Mouse (Mus musculus) brown adipose tissue, adult 24 weeks (tissue): ENCODE data around the gene Ccna1. TPM values are rescaled to one million over a fixed set of nuclear protein-coding genes. Genes with fewer than 3 reads are reported as not detected.

Experiments
- H3K27ac ChIP-seq: fragments of 200-500 bp; replicated peaks from 2 replicates; pipeline ENCODE4 v1.5.1; 2012; ENCODE audit warnings: low read depth, mild to moderate bottlenecking, low read length
- H3K4me1 ChIP-seq: fragments of 200-500 bp; 2 replicates; pipeline ENCODE4 v1.6.1; 2012; ENCODE audit warnings: low read length, mixed read lengths; ENCODE audit not compliant: control insufficient read depth, insufficient read depth, insufficient read length
- H3K4me3 ChIP-seq: fragments of 200-500 bp; 2 replicates; pipeline ENCODE4 v1.5.1; 2012; ENCODE audit warnings: low read depth, mild to moderate bottlenecking, low read length, moderate library complexity; ENCODE audit not compliant: insufficient read depth
- polyA plus RNA-seq: library from polyadenylated mRNA; stranded (reverse); fragments of >200 nt; gene quantifications from 2 replicates; pipeline ENCODE4 v1.2.4, GENCODE M21; 2012; ENCODE audit not compliant: missing spikeins, insufficient read depth, insufficient read length

Gene Ccna1
- polyA plus RNA-seq = not detected in 2 replicates

GRCm38 (mm10) chr3:55055038-55055746 lies at the start of gene Ccna1:
Ccna1 (minus strand) TSS chr3:55055501.
- Histone ChIP-seq H3K27ac (no peak within 1 kb of the TSS), H3K4me1 (no peaks in the 10 kb centered on the region), H3K4me3 (peak within 1 kb of the TSS; percentile 48)

GRCm38 (mm10) chr3:55101092-55101491 lies 45.8 kb upstream of the Ccna1 start:
- Histone ChIP-seq H3K4me1 (peaks cover 2% of the 10 kb centered on the region; the same call in 1 of the 2 replicates), H3K4me3 (no peak overlapping the region), H3K27ac (no peak overlapping the region)

- Histone ChIP-seq H3K4me3 (no peak overlapping the region), H3K27ac (no peak overlapping the region), H3K4me1 (peaks cover 2% of the 10 kb centered on the region; the same call in 1 of the 2 replicates)
Observed at GRCm38 (mm10) chr3:55098990-55099389, 43.7 kb upstream of the Ccna1 start.

GRCm38 (mm10) chr3:55098014-55098413 lies 42.7 kb upstream of the Ccna1 start:
- Histone ChIP-seq H3K27ac (no peak overlapping the region), H3K4me1 (peaks cover 2% of the 10 kb centered on the region; the same call in 1 of the 2 replicates), H3K4me3 (no peak overlapping the region)

DNA sequence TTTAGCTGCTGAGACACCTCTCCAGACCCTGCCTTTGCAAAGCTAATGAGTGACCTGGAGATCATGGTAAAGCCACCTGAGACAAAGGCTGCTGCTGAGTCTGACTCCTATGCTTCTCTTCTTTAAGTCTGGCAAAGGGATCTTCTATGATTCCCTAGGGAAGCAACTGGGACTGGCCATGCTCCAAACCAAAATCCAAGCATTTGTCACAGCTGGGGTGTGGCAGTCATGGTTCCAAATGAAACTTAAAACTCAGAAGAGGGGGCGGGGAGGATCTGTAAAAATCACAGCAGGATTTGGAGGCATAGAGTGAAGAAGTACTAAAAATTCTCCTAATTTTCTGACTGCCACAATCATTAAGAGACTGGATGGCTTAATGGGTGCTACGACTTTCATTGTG lies 41.9 kb upstream of the Ccna1 start:
- H3K4me1 ChIP-seq = peaks cover 2% of the 10 kb centered on the region; the same call in 1 of the 2 replicates
- no peak overlapping the region for H3K27ac ChIP-seq
- H3K4me3 ChIP-seq = no peak overlapping the region

DNA sequence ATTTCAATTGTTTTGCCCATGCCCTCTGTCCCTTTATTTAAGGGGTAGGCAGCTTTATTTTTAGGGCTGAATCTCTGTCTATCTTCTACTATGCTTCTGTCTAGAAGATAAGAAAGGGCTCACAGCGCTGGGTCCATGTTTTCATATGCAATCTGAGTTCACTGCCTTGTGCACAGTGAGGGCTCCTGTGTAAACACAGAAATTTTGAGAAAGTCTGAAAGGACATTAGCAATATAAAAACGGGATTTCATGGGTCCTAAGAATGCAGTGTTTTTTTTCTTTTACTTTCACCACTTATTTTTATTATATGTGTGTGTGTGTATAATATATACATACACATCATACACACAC lies 41.3 kb upstream of the Ccna1 start:
- Histone ChIP-seq H3K27ac (no peak overlapping the region), H3K4me1 (peaks cover 2% of the 10 kb centered on the region; the same call in 1 of the 2 replicates), H3K4me3 (no peak overlapping the region)

DNA sequence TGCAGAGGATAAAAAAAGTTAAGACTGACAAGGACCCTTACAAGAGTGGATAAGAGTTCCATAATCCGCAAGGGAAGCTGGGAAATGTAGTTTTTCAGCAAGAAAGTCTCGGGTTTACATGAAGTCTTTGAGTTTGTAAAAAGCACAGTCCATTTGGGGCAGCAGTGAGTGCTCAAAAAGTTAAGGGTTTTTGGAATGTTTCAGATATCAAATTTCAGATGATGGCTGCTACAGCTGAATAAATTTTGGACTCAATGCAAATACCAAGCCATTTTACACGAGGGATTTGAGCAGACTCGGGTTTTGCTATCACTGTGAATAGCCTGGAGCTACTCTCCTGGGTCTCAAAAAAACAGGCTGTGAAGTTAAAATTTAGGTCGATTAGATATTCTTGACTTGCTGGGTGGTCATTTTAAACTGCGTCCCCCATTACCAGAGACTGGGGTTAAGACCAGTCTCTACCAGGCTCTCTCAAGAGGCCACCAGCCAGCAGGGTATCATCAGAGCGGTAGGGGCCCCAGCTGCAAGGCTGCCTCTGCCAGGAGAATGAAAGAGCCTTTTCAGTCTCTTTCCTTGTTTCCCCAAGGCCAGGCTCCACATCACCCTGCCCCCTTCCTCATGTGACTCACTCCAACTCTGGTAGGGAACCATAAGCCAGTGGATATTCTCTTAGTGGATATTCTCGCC lies 40.8 kb upstream of the Ccna1 start:
- Histone ChIP-seq H3K4me1 (peaks cover 2% of the 10 kb centered on the region; the same call in 1 of the 2 replicates), H3K27ac (no peak overlapping the region), H3K4me3 (no peak overlapping the region)

DNA sequence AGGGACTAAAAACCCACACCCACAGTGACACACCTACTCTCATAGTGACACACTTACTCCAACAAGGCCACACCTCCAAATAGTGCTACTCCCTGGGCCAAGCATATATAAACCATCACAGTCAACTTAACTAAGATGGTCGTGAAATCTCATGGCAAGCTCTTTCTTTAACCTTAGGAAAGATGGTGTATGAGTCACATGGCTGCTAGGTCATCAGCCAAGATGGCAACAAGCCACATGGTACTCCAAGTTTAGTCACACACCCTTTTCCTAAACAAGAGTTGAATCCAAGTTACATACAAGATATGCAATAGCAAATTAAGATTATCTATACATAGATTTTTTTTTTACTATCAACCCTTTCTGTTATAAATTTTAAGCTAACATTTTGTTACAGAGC lies 37.9 kb upstream of the Ccna1 start:
- Histone ChIP-seq H3K27ac (no peak overlapping the region), H3K4me3 (no peak overlapping the region), H3K4me1 (peaks cover 2% of the 10 kb centered on the region; the same call in 1 of the 2 replicates)

GRCm38 (mm10) chr3:55089291-55089690 lies 34.0 kb upstream of the Ccna1 start:
- Histone ChIP-seq H3K4me1 (no peaks in the 10 kb centered on the region), H3K4me3 (no peak overlapping the region), H3K27ac (no peak overlapping the region)

DNA sequence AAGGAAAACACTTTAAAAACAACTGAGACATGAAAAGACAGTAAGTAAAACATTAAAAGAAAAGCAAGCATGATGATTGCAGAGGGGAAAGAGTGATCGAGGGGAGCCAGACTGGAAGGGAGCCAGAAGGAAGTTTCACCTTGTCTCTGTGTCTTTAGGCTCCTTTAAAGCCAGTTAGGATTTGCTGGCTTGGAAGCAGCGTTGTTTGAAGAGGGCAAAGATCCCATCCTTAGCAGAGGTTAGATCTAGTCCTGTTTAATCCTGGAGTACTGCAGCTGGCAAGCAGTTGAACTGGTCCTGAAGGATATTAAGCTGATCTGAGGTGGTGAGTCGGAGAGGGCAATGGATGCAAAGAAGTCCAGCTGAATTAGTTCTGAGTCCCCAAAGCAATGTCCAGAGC lies 33.5 kb upstream of the Ccna1 start:
- Histone ChIP-seq H3K27ac (no peak overlapping the region), H3K4me3 (no peak overlapping the region), H3K4me1 (no peaks in the 10 kb centered on the region)

GRCm38 (mm10) chr3:55088359-55088758 lies 33.1 kb upstream of the Ccna1 start:
- Histone ChIP-seq H3K4me1 (no peaks in the 10 kb centered on the region), H3K4me3 (no peak overlapping the region), H3K27ac (no peak overlapping the region)

- Histone ChIP-seq H3K4me3 (no peak overlapping the region), H3K4me1 (no peaks in the 10 kb centered on the region), H3K27ac (no peak overlapping the region)
Observed at GRCm38 (mm10) chr3:55087360-55087759, 32.1 kb upstream of the Ccna1 start.

- Histone ChIP-seq H3K4me1 (no peaks in the 10 kb centered on the region), H3K27ac (no peak overlapping the region), H3K4me3 (no peak overlapping the region)
Observed at GRCm38 (mm10) chr3:55086948-55087347, 31.6 kb upstream of the Ccna1 start.

DNA sequence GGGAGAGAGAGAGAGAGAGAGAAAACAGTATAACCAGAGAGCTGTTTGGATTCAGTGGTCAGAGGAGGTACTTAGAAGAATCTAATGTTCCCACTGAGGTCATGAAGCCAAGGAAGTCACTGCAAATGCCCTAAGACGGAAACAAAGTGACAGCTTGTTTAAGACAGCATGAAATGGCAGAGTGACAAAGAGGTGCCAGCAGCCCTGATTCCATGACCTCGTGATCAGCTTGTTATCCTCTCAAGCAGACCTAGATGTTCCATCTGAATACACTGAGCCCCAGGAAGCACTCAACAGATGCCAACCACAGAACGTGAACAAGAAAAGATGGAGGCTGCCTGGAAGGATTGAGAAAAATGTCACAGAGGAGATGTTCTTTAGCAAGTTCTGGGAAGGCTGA lies 30.4 kb upstream of the Ccna1 start:
- H3K4me1 ChIP-seq = no peaks in the 10 kb centered on the region
- H3K27ac ChIP-seq = no peak overlapping the region
- no peak overlapping the region for H3K4me3 ChIP-seq

DNA sequence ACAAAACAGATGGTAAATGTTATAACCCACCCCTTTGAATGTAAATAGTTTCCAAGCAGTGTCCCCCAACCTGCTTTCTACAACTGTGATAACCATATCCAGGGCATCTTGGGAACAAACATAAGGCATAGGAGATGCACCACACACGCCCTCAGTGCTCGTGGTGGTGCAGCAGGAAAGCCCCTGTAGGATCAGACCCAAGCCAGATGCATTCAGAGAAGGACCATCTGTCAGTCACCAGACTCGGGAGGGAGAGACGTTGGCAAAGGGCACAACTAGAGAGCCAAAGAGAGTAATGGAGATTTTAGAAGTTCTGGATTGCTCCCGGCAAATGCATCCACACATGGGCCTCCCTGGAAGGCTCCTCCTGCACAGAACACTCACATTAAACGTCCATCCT lies 29.5 kb upstream of the Ccna1 start:
- H3K27ac ChIP-seq = no peak overlapping the region
- no peak overlapping the region for H3K4me3 ChIP-seq
- no peaks in the 10 kb centered on the region for H3K4me1 ChIP-seq

DNA sequence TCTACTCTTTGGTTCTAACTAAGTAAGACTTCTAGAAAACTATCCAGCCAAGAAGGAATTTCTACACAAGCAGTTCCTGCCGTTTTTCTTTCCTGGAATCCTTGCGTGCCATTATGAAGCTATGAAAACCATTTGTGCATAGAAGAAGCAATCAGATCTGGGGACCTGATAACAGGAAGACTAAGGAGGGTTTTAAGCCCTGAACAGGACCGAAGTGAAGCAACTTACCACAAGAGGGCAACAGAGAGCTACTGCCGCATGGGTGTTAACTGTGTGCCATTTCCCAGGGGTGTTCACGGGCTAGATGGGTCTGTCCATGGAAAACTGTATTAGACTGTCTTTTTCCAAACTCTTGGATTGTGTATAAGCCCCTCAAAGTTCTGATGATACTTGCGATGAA lies 24.8 kb upstream of the Ccna1 start:
- Histone ChIP-seq H3K27ac (no peak overlapping the region), H3K4me3 (no peak overlapping the region), H3K4me1 (no peaks in the 10 kb centered on the region)
